Mouse (Mus musculus) c-Kit-positive CD71-positive TER-119-negative erythroid progenitor cells, embryonic 14.5 days (primary cell): ENCODE data around the gene Ppox.

Experiments used
- DNase-seq: peaks from one replicate; pipeline ENCODE4 v3.0.0-alpha.2; 2013; ENCODE audit warnings: low read depth

The Ppox gene

DNA sequence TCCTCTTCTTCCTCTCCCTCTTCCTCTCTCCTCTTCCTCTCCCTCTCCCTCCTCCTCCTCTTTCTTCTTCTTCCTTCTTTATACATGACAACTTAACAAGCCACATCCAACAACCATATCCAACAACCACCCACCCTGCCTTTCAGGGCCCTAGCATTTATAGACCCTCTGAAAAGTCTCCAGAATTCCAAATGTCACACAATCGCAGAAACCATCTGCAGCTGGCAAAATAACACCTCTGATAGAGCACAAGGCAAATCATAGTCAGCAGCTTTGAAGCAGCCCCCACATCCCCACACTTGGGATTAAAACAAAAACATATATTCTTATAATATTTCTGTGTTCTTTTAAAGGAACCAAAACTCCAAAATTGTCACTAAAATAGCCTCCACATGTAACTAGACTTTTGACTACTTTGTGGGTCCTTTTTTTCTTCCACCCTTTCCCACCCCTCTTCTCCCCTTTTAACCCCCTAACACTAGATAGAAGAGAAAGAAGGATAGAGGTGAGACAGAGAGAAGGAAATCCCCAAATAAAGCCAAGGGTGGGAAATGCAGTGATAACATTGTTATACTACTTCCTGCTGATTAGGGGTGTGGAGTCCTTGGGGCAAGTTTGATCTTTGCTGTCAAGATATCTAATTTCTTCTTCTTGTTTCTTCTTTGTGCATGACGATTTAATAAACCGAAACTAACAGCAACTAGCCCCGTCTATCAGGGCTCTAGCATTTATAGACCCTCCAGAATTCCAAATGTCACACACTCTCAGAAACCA, 14.8 kb downstream of the Ppox start:
- DNase-seq: no peak

DNA sequence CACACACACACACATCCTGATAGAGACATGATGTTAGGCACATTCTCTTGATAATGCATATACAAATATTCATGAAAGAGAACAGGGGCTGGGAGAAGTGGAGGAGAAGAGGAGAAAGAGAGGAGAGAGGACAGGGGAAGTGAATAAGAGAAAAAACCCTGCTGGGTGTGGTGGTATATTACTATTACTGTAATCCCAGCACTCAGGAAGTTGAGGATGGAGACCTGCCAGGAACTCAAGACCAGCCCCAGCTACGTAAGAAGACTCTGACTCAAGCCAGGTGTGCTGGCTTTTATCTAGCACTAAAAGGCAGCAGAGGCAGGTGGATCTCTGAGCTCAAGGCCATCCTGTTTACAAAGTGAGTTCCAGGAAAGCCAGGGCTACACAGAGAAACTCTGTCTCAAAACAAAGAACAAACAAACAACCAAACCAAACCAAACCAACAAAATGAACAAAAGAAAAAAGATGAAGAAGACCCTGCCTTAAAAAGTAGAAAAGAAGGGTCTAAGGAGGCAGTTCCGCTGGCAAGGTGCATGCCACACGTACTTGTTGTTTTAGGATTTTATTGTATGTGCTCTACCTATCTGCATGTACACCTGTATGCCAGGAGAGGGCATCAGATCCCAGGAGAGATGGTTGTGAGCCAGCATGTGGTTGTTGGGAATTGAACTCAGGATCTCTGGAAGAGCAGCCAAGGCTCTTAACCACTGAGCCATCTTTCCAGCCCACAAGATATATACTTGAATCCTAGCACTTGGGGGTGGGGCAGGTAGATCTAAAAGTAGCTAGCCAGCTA, 17.1 kb downstream of the Ppox start:
- DNase-seq: no peak

- DNase-seq: no peak
Measured at GRCm38 (mm10) chr1:171263185-171263611, 17.8 kb downstream of the Ppox start.

DNA sequence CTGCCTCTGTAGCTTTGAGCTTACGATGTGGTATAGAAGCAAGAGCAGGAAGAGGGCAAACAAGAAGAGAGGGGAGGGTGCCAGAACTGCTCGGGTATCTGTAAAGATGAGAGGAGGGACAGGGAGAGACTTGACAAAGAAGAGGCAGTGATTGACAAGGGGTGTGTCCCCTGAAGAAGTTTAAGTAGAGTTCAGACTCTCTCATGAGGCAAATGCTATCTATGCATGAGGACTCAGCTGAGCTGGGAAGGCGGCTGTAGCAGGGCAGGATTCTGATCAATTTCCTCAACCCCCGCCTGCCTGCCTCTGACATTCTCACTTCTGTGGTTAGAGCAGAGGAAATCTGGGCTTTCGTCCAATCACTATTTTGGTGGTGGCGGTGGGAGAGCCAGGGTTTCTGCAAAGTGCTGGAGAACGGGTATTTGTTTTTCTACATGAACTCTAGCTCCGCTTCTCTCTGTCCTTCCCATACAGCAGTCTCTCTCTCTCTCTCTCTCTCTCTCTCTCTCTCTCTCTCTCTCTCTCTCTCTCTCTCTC, 18.3 kb downstream of the Ppox start:
- DNase-seq: no peak

DNA sequence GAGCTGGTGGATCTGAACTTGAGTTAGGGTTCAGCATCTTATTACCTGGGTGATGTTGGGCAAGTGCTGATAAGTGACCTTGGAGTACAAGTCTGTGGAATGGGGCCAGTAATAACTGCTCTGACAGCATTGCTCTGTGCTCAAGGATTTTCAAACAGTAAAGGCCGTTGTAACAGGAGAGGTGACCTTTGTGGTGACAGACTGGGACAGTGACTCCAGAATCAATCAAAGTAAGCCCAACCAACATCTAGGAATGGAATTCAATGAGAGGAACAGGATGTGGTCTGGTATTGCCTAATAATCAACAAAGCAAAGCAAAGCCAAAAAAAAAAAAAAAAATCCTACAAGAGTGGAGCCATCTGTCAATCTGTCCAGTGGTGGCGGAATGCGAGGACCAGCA, 20.7 kb downstream of the Ppox start:
- no peak for DNase-seq

DNA sequence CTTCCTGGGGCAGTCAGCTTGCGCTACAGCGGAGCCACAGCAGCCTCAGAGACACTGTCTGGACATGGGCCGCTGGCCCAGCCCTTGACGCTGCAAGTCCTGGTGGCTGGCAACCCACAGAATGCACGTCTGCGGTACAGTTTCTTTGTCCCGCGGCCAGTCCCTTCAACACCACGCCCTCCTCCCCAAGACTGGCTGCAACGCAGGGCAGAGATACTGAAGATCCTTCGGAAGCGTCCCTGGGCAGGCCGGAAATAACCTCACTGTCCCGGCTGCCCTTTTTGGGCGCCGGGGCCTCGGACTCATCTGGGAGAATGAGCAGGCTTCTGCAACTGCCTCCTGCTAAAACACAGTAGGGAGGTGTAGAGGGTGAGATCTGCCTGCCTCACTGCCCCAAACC, 22.1 kb downstream of the Ppox start:
- DNase-seq: no peak

GRCm38 (mm10) chr1:171257781-171258180, 23.2 kb downstream of the Ppox start:
- DNase-seq: no peak

GRCm38 (mm10) chr1:171256937-171257548, 23.9 kb downstream of the Ppox start:
- peak; percentile 68 for DNase-seq

GRCm38 (mm10) chr1:171256095-171256818, 24.7 kb downstream of the Ppox start:
- DNase-seq: no peak

DNA sequence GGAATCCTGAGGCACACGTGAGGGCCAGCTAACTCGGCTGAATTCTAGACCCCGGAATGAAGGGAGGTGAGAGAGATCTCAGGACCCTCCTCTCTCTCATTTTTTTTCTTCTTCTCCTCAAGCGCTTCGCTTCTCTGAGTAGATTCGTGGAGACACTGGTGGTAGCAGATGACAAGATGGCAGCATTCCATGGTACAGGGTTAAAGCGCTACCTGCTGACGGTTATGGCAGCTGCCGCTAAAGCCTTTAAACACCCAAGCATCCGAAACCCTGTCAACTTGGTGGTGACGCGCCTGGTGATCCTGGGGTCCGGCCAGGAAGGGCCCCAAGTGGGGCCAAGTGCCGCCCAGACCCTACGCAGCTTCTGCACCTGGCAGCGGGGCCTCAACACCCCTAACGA, 28.6 kb downstream of the Ppox start:
- DNase-seq: no peak

GRCm38 (mm10) chr1:171251594-171252324, 29.2 kb downstream of the Ppox start:
- DNase-seq: no peak

DNA sequence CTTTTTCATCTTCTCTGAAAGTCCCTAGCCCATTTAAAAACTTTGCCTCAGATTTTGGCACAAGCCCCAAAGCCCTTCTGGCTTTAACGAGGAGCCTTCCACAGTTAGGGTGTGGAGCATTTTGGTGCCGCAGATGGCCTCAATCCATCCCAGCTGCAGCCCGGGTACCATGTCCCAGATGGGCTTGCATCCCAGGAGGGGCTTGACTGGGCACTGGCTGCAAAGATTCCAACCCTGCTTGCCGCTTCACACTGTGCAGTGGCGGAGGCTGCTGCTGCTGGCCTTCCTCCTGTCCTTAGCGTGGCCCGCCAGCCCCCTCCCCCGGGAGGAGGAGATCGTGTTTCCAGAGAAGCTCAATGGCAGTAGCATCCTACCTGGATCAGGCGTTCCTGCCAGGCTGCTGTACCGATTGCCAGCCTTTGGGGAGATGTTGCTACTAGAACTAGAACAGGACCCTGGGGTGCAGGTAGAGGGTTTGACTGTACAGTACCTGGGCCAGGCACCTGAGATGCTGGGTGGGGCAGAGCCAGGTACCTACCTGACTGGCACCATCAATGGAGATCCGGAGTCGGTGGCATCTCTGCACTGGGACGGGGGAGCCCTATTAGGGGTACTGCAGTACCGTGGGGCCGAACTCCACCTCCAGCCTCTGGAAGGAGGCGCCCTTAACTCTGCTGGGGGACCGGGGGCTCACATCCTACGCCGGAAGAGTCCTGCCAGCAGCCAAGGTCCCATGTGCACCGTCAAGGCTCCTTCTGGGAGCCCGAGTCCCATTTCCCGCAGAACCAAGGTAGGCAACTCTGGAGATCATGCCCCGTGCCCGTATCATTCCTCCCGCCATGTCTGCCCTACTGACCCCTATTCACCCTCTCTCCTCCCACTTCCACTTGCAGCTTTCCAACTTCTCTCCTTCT, 30.0 kb downstream of the Ppox start, which contains the start of gene Ndufs2:
TSS of gene Ndufs2 (minus strand) at position 709 of the 914 bp plus-strand sequence.
- no peak for DNase-seq

- no peak for DNase-seq
Measured at GRCm38 (mm10) chr1:171249913-171250600, 30.9 kb downstream of the Ppox start, which contains the start of gene Adamts4. Adamts4 (plus strand) TSS chr1:171250421.

- DNase-seq: no peak
Measured at GRCm38 (mm10) chr1:171248386-171249226, 32.4 kb downstream of the Ppox start.

- DNase-seq: no peak
Measured at GRCm38 (mm10) chr1:171247916-171248315, 33.1 kb downstream of the Ppox start.

DNA sequence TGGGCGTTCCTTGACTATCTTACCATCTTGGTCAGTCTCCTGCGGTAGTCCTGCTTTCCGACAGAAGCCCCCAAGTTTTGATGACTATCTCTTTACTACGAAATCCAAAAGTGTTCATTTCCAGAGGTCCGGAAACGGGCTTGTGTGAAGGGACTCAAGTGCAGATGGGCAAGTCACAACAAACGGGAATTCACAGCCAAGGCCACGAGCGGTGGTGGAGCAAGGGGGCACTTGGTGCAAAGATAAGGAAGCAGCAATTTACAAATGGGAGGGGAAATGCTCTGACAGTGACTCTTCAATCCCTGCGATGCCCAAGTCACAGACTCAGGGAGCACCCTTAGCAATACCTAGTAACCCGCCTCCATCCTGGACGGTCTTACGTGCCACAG, 33.5 kb downstream of the Ppox start:
- no peak for DNase-seq

GRCm38 (mm10) chr1:171246709-171247452, 34.1 kb downstream of the Ppox start:
- peak; percentile 95 for DNase-seq

DNA sequence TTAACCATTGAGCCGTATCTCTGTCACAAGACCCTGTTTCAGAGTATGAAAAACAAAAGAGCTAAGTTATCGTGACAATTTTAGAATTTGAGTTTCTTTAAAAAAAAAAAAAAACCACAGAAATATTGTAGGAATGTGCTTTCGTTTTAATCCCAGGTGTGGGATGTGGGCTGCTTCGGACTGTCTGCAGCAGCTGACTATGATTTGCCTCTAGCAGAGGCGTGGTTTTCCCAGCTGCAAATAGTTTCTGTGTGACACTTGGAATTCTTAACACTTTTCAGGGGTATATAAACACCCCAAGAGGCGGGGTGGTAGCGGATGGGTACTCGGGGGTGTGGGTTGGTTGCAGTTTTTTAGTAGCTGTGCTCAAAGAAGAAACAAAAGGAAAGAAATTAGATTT, 35.6 kb downstream of the Ppox start:
- DNase-seq: no peak
